Mouse (Mus musculus) retina, embryonic 14.5 days (tissue): Measurements from ENCODE around the gene Tspan4.

ENCODE experiments used
- DNase-seq: peaks from one replicate; pipeline ENCODE4 v3.0.0-alpha.2; 2015; ENCODE audit warnings: low spot score

Tspan4 gene

DNA sequence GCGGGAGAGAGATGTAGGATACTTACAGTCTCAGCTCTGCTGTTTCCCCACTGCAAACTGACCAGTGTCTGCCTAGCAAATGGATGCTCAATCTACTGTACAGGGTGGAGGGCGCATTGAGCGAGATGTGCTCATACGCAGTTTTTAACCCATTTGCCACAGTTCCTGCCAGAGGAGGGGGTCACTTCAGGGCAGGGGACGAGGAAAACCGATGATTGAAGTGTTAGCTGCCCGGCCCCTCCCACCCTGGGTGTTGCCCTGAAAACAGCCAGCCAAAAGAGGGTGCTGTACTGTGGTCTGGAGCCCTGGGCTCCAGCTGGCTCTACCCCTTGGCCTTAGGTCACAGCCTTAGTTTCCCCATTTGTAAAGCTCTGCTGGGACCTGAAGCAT lies 1.9 kb downstream of the Tspan4 start:
- no peak for DNase-seq

DNA sequence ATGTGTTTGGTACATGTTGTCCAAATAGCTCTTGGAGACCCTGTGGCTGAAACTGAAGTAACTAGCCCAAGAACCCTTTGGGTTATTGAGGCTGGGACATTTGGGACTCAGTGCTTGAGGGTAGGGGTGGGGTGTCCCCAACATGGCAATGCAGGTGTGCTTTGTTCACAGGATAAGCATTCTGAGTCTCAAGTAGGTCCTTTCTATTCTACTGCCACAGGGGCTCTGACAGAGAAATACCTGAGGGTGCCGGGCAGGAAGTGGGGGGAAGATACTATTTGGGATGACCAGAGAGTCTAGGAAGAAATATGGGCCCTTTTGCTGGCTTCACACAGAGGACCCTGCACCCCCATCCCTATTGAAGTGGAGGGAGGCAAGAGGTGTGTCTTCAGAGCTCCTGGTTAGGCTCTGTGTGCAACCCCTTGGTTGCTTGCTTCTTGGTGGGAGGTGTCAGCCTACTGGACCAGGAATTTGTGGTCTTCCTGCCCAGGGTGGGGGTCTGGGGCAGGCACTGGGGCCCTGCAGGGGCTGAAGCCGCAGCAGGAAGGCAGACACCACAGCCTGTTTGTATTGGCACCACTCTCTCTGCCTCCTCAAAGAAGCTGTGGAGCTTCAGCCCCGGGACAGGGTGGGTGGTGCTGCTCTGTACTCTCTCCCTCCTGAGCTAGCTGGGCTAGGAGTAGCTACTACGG lies 2.7 kb downstream of the Tspan4 start:
- no peak for DNase-seq

GRCm38 (mm10) chr7:141478270-141478748 lies 3.3 kb downstream of the Tspan4 start:
- DNase-seq, result no peak

- peak; percentile 92 for DNase-seq
Measured at GRCm38 (mm10) chr7:141480842-141481497, 5.9 kb downstream of the Tspan4 start.

DNA sequence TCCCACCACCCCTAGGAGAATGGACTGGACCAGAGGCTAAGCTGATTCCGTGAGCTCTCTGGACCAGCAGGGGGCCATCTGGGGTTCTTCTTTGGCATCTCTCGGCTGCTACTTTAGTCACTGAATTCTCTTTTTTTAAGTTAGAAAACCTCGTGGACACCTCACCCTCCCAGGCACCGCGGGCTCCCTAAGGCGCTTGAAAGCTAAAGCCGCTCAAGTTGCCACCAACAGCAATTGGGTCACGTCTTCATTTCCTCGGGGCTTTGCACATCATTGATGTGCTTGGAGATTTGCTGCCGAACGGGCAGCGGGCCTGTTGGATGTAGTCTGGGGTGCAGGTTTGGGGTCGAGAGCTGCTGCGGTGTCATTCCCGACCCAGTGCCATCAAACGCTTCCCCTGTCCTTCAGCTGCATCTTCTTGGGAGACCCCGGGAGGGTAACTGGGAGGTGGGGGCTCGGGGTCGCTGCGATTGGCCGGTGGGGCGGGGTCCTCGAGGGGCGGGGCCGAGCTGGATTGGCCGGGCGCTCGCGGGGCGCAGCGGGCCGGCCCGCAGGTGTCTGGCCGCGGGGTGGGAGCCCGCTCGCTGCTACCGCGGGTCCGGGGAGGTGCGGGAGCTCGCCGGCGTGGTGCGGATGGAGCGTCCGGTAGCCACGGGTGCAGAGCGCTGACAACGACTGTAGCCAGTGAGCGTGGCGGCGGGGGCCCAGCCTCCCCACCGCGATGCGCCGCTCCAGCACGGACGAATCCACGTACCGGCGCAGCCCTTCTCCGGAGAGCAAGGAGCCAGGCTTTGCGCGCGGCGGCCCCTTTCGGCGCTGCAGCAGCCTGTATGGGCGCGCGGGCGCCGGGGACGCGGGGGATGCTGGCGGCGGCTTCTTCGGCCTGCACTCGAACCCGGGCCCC lies 6.7 kb downstream of the Tspan4 start:
- peak; percentile 75 for DNase-seq

- DNase-seq, result no peak
Measured at GRCm38 (mm10) chr7:141482531-141483024, 7.5 kb downstream of the Tspan4 start.

- no peak for DNase-seq
Measured at GRCm38 (mm10) chr7:141483114-141483653, 8.1 kb downstream of the Tspan4 start.

- DNase-seq, result no peak
Measured at GRCm38 (mm10) chr7:141484186-141485120, 9.4 kb downstream of the Tspan4 start.

DNA sequence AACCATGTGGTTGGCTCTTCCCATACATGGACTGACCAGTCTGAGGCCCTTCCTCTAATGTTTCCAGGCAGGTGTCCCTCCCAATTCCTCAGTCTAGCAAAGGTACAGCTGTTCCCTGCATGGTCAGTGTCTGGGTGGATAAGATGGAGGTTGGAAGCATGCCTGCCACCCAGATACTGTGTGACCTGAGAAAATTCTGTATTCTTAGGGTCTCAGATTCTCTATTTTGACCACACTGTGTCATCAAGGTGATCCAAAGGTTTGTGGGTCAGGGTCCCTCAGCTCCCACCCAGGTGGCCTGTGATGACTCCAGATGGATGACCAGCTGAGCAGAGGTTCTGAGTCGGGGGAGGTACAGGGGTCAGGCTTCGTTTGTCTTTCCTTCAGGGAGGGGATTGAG lies 10.1 kb downstream of the Tspan4 start:
- no peak for DNase-seq

- no peak for DNase-seq
Measured at GRCm38 (mm10) chr7:141485606-141486005, 10.6 kb downstream of the Tspan4 start.

DNA sequence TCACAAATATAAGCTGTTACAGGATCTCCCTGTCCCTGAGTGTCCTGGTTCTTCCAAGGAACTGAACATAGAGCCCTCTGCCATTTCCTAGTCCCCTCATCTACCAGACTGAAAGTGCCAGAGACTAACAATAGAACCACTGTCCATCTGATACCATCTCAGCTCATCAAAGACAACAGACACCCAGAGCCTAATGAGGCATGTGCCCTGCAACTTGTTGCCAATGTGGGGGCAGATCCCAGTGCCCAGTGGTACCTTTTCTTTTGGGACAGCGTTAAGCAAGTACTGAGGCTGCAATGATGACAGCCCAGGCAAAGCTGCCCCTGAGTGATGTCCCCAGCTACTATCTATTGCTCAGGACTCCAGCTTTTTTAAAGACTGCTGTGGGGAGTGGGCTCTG lies 11.2 kb downstream of the Tspan4 start:
- no peak for DNase-seq

DNA sequence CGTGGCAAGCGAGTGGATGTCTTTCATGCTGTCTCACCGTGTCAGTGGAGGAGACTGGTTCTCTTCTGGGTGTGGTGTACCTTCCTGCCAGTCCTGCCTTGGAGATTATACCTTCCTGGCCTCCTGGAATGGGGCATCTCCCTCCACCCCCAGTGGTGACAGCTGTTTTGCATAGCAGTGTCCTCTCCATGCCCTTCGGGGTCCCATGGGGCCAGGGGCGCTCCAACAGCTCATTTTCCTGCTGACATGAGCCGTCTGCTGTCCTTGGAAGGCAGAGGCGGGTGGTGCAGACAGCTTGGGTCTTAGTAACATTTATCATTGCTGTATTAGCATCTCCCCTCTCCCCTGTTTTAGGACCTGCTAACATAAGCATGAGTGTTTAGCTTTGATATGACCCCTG lies 12.1 kb downstream of the Tspan4 start:
- no peak for DNase-seq

DNA sequence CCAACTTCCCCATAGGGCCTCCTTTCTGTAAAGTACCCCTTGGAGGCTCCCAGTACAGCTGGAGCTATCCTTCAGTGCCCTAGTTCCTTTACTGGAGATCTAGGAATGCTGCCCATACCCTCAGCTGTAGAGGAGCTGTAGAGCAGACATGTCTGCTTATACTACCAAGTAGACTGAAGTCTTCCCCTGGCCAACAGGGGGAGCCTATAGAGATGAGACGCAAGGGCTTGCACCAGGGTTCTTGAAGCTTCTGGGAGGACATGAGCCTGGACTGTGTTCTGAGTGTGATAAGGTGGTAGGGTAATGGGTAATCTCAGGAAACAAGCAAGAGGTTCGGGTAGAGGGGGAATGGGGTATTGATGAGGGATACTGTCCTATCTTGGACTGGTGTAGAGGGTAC lies 16.1 kb downstream of the Tspan4 start:
- DNase-seq, result no peak

DNA sequence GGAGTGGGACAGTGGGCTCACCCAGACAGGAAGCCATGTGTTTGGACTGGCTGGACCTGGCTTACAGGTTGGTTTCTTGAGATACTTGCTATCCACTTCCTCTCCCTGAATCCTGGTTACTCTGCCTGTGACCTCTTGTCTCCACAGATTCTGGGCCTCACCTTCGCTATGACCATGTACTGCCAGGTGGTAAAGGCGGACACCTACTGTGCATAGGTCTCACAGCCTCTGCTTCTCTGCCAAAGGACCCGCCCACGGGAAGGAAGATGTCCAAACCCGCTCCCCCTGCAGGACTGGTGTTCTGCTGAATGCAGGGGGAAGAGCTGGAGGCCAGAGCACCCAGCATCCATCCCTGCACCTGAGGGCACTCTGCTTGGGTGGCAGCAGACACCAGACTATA lies 17.7 kb downstream of the Tspan4 start:
- DNase-seq, result no peak

DNA sequence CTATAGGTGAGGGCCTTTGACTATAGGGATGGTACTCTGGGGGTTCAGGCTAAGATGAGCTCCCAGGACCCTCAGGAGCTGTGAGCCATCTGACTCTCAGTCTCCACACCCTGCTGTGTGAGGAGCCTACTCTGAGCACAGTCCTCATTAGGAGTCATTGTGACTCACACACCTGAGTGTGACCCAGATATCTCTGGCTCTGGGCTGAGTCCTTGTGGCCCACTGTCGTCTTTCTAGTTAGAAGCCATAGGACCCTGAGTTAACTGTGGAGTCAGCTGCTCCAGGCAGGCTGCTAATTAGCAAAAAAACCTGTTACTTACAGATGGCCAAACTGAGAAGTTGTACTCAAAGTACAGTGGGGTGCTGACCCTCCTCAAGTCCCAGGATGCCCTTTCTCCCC lies 18.7 kb downstream of the Tspan4 start:
- DNase-seq, result no peak

DNA sequence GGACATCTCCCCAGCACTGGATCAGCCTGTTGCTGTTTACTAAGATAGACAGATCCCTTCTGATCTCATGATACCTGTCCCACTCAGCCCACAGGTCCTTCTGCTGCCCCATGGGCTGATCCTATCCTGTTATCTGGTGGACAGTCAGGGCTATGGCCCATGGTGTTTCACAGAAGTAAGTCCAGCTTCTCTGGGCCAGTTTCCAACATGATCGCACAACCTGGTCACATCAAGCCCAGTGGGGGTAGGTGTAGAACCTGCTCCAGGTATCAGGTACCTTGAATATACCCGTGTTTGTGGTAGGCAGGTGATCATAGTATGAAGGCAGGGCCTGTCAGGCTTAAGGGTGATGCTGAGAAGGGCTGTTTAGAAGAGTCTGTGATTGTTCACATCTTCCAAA lies 20.3 kb downstream of the Tspan4 start:
- DNase-seq, result no peak

DNA sequence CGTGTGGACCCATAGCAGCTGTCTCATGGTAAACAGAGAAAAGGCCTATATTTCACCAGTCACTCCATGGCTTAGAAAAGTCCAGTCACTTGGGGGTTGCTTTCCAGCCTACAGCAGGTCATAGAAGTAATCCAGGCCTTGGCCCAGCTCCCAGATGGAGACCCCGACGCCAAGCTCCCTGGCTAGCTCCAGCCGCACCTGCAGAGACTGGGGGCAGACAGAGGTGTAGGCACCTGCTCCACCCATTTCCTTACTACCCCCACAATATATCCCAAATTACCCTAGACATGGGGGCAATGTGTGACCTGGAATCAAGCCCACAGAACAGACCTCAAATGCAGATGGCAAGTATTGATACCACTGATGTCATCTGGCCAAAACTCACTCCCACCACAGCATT lies 20.9 kb downstream of the Tspan4 start:
- no peak for DNase-seq

DNA sequence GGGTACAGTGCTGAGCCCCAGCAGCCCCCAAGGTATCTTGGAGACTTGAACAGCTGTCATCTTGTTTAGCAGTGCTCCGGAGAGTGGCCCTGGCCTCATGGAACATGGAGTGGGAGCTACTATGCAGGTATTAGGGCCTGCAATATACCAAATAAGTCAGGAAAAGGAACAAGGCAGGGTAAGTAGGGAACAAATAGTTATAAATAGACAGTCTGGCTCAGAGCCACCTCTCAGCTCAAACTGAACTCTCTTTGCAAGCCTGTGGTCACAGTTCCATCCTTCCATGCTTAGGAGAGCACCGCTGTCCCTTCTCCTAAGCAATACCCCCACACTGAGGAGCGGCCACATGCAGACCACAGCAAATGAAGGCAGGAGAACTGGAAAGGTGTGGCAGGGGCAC lies 22.6 kb downstream of the Tspan4 start:
- no peak for DNase-seq

DNA sequence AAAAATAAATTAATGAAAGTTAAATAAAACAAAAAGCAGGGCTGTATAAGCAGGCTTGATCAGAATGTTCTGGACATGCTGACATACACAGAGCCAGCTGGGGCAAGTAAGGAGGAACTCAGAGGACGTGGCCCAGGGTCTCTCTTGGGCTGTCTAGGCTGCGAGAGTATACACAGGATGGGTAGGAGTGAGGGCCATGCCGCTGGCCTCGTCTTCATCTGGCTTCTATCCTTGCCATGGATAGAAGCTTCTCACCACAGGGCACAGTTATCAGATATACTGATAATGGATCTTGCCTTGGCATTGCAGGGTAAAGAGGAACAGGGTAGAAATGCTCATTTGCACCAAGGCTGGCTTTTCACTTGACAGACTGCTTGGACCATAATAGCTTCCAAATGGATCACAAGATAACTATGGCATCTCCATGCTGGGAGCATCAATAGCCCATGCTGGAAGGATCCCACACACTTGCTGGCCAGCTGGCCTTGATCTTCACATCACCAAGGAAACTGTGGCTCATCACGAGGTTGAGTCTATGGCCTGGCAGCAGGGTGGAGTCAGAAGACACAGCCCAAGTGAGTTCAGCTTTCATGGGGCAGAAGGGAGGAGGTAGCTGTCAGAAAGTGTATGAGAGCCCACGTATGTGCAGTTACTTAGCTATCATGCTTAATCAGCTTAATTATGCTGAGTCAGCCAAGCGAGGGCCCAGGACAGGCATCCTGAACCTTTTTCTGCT lies 26.9 kb downstream of the Tspan4 start:
- DNase-seq, result no peak

DNA sequence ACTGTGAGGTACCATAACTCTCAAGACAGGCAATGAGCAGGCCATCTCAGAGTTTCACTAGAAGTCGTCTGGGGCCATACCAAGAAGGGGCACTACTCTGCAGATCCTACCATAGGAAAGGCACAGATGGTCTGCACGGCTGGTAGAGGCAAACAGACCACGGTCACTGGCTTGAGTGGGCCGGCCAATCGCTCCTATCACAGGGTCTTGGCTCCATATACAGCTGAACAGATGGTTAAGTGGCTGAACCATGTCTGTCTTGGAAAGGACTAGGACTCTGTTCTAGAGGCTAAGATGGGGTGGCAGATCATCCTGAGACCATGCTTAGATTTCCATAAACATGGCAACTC lies 27.5 kb downstream of the Tspan4 start:
- DNase-seq, result no peak

DNA sequence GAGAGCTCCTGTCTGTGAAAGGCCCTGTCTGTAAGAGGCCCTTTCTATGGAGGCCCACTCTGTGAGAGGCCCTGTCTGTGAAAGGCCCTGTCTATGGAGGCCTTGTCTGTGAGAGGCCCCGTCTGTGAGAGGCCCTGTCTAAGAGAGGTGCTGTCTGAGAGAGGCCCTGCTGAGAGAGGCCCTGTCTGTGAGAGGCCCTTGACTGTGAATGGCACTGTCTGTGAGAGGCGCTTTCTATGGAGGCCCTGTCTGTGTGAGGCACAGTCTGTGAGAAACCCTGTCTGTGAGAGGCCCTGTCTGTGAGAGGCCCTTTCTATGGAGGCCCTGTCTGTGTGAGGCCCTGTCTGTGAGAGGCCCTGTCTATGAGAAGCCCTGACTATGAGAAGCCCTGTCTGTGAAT lies 31.2 kb downstream of the Tspan4 start:
- DNase-seq, result no peak
